Mouse (Mus musculus) urinary bladder, adult 18-20 months (tissue): ENCODE results near the gene Efna2.

ENCODE experiments used
- DNase-seq, 2 experiments: peaks; one replicate each; pipeline ENCODE4 v3.0.0; 2022; ENCODE audit warnings: low spot score in 2 of 2, mixed read lengths in 2 of 2

Gene Efna2

DNA sequence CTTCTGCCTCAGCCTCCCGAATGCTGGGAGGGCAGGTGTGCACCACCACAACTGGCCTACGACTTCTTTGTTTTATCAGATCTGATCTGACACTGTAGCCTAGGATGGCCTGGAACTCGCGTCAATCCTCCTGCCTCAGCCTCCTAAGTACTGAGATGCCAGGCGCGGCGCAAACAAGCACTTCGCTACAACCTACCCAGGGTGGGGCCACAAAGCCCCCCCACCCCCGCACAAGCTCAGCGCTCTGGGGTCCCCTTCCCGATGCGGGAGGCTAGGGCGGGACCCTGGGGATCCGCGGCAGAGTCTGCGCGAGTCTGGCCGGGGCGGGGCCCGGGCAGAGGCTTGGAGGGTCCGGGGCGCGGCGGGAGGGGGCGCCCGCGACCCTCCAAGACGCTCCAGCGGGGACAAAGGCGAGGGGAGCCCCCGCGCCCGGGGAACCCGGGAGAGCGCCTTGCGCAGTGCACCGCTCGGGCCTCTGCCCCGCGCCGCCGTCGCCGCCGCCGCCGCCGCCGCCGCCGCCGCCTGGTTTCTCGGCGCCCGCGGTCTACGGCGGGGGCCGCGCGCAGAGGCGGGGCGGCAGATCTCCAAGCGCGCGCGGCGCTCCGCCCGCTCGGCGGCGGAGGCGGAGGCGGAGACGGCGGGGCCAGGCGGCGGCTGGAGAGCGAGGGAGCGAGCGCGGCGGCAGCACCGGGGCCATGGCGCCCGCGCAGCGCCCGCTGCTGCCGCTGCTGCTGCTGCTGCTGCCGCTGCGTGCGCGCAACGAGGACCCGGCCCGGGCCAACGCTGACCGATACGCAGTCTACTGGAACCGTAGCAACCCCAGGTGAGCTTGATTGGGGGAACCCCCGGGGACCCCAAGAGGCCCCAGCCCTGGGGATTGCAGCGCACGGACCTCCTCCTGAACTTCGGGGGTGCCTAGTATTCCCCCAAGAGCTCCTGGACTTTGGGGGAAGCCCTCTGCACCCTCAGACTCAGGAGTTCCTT, at the start of gene Efna2:
TSS of gene Efna2 (plus strand) at position 415 of the 984 bp plus-strand sequence.
- DNase-seq = no peak

DNA sequence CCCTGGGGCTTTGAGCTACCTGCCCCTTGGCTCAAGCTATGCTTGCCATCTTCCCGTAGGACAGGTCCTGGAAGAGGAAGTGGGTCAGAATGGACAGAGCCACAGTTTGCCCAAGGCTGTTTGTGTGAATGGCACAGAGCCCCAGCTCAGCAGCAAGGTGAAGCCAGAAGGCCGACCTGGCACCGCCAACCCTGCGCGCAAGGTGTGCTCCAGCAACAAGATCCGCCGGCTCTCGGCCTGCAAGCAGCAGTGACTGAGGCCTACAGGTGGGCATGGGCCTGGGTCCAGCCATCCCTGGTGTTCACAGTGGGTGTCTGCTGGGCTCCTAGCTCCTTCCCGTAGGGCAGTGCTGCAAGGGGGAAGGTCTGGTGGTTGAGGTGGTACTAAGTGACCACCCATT, 49.4 kb upstream of the Efna2 start:
- no peak for DNase-seq

DNA sequence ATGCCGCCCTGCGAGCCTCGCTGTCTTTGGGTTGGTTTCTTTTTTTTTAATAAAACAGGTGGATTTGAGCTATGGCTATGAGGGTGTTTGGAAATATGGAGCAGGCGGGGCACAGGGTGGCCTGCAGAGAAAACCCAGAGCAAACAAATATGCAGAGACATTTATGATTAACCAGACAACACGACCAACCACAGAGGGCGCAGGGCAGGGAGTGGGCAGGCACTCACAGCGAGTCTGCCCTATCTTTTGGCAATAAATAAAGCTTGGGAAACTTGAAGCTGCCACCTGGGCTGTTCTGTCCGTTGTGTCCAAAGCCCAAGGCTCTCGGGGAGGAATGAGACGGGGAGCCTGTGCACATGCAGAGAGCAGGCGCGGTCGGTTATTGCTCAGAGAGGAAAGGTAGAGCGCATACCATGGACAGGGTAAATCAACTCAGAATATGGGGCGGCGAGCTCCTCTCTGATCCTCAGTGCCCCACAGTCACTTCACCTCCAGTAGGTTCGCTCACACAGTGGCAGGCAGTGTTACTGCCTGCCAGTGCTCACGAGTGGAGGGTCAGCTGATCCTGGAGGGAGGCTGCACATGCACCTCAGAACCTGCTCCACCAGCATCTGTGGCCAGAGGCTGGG, 48.8 kb upstream of the Efna2 start:
- DNase-seq = no peak

DNA sequence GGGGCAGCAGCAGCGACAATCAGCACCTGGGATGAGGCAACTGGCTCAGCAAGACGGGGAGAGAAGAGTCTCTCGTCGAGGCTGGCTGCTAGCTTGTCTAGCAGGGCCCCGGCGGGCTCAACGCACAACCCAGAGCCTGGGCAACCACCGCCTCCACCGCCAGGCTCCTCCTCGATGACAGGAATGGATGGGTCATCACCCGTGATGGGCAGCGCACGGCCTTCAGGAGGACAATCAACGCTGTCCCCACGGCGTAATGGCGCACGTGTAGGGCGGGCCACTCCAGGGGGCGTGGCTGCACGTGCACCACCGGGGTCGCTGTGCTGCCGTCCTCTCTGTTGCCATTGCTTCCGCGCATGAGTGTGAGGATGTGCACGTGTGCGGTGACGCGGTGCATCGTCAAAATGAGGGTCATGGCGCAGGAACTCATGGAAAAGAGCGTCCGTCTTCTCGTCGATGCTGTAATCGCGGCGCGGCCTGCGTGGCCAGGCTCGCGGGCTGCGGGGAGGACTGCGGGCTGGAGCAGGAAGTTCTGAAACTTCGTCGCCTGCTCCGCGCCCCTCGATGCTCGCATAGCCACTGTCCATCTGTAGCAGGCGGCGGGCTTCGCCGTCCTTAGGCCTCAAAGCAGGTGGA, 47.8 kb upstream of the Efna2 start:
- no peak for DNase-seq

DNA sequence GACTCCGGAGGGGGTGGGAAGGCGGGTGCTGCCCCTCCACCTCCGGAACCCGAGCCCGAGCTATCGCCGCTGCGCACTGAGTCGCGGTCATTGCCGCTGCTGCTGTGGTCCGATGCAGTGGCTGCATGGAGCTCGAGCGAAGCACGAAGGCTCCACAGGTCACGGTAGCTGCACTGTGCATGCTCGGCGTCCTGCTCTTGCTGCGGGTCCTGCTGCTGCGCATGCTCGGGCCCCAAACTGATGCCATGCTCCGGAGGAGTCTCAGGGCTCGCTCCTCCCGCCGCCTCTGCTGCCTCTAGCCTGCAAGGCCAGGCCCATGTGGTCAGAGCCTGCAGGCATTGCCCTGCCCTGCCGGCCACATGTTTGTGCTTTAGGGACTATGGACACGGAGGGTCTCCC, 47.3 kb upstream of the Efna2 start:
- DNase-seq = no peak

DNA sequence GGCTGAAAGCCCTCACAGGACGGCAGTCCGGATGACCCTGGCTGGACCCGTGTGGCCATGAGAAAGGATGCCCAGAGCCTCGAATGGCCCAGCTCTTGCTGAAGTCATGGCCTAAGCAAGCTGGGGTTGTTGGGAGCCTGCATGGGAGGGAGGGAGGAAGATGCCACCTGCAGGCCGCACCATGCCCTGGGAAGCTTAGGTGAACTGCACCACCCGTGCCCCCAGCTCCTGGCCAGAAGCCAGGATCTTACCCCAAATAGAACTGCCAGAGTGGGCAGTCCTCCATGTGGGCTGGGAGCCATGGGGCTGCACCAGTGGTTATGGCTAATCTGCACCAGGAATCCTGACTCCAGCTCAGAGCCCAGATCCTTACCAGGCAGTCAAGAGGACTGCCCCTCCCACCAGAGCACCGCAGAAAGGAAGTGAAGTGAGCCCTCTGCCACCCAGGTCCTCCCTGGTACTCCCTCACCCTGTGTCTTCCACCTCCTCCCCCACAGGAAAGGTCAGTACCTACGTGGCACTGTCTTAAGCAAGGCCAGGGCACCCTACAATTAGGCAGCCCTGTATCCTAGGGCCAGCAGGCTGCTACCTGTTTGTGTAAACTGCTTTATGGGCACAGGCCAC, 45.9 kb upstream of the Efna2 start:
- DNase-seq = no peak

DNA sequence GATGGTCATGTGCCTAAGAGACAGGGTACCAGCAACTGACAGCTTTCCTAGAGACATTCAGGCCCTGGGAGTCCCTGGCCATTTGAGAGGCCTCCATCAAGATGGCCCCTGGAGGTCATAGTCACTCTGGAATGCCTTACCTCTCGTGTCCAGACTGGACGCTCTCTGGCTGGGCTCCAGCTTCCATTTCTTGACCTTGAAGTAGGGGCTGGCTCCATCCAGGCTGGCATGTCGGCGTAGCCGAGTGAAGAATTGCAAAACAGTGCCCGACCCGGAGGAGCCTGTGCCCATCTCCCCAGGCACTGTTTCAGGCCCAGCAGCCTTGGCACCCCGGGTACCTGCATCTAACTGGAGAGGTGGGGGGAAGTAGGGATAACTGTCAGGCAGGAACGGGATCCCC, 44.9 kb upstream of the Efna2 start:
- DNase-seq = no peak

DNA sequence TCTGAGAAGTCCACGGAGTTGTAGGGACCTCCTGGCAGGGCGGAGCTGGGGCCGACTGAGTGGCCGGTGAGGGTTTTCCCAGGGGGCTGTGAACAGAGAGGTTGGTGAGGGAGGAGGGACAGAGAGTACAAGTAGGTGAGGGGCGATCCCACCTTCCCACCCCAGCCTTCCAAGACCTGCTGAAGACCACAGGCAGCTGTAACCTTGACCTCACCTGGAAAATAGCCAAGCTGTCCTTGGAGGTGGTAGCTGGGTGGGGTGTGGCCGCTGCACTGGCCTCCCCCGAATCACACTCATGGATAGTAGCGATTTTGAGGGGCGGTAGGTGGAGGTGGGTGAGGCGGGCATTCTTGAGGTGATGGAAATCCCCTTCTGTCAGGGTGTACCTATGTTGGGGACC, 44.1 kb upstream of the Efna2 start:
- DNase-seq = no peak

DNA sequence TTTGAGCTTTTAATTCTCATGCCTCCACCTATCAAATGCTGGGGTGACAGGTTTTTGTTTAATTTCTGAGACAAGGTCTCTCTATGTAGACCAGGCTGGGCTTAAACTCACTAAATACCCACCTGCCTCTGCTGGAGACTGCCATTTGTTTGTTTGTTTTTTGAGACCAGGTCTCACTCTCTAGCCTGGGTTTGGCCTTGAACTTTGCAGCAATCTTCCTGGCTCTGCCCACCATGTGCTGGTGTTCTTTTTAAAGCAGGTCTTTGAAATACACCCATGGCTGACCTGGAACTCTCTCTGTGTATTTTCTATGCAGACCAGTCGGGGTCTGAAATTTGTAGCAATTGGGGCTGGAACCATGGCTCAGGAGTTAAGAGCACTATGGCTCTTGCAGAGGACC, 43.6 kb upstream of the Efna2 start:
- DNase-seq = no peak

DNA sequence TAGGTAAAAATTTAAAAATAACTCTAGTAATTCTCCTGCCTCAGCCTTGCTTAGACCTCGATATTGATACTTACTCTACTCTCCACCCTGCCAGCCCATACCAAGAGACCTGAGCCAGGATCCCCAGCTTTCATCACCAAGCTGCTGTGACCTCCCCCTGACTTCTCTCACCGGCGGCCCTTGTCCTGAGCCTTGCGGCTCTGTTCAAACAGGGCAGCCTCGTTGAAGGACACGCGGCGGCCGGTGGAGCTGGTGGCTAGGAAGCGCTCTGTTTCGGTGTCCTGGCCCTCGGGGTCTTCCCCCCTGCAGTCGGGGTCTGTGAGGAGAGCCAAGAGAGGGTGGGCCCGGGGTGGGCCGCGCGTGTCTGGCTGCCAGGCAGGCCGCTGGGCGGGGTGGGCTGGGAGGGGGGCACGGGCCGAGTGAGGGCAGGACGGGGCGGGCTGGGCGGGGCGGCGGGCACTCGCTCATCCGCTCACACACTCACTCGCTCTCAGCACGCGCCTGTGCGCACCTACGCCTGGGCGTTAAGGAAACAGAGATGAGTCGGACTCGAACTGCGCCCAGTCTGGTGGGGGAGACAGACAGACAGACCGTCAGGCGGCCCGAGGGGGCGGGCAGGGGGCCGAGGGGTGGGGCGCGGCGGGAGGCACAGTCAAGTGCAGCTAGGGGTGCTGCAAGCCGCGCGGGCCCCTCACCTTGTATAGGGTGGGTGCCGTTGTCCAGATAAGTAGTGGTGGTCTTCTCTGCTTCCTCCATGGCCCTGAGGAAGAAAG, 42.9 kb upstream of the Efna2 start:
- no peak for DNase-seq

DNA sequence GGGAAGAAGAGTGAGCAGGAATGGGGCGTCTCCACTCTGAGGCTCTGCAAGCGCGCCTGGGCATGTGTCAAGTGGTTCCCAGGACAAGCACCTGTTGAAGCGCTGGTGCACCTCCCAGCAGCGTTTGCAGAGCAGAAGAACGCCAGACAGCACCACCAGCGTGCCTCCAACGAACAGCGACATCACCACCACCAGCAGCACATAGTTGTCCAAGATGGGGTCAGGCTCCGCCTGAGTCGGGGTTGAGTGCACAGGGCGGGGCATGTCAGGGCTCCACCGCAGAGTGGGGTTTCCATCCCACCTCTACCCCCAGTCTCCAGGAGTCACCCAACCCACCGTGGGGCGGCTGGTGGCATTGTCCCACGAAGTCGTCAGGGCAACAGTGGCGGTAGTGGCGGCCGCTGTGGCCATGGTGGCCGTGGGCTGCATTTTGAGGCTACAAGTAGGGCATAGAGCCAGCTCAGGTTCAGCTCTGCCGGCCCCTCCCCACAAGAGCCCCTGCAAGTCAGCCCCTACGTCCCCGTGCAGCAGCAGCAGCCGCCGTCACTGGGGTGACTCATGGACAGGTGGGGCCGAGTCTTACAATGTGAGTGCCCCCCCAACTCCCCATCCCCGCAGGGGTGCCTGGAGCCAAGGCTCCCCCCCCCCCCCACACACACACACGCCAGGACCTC, 42.2 kb upstream of the Efna2 start:
- peak in 1 of 2 experiments; percentile 43 for DNase-seq

DNA sequence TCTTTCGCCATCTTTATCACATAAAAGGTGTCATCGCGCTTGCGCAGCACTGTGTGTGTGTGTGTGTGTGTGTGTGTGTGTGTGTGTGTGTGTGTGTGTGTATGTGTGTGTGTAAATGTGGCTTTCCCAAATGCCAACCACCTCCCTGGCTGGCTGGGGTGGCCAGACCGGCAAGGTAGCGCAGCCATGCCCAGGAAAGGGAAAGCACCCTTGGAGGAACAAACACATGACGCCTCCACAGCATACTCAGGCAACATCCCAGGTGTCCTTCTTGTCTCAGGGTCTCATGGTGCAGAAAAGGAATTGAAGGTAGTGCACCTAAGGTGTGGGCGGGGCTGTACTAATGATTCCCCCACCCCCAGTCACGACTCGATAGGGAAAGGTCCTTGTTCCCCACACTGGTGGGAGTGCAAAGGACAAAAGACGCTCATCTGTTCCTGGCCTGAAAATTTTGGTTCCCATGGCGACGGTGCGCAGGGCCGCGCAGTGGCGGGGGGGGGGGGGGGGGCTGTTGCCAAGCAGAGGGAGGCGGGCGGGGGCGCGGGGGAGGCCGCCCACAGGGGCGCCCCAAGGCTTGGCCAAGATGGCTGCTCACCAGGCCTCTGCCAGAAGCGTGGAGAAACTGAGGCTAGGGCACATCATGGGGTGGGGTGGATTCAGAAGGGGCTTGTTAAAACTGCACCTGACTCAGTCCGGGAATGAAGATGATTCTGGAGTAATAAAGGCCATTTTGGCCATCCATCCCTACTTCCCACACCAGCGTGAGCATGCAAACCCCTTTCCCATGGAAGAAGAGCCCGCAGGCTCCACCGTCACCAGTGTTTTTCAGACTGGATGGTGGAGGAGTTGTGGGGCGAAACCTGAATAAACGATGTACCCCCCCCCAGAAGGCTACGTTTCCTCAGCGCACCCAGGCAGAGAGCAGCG, 41.4 kb upstream of the Efna2 start:
- DNase-seq = peak in 1 of 2 experiments; percentile 33

DNA sequence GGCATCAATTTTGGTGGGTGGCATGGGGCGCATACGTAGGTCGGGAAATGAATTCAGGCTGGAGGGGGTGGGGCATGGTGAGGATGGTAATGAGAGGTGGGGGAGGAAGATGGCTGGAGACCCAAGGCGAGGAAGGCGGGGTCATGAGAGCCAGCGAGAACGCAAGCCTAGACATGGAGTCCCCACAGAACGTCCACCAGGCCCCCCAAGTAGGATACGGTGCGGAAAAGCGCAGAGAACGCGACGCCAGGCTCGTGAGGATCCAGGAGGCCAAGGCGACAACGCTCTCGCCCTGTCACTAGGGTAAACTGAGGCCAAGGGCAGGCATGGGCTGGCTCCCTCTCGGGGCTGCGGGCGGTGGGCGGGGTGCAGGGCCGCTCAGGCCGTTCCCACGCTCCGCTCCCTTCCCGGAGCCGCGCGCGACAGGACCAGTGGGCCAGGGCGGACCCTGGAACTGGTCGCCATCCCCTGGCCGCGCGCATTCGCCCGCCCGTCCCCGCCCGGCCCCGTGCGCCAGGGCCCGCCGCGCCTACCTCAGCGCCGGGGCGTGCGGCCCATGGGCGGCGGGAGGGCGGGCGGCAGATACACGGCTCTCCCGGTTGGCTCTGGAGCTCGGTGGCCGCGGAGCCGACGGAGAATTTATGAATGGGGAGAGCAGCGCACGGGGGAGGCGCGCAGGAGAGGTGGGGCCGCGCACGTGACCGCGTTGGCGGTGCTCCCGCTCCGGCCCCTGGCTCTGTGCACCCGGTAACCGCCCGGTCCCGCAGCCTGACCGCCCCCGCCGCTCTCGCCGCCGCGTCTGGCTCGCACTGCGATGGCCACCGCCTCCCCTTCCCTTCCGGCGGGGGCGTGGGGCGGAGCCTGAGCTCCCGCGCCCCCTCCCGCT, 40.5 kb upstream of the Efna2 start, which contains the start of gene Atp5d:
TSS of gene Atp5d (plus strand) at position 80 of the 886 bp plus-strand sequence.
- DNase-seq = peak in 1 of 2 experiments; percentile 59

DNA sequence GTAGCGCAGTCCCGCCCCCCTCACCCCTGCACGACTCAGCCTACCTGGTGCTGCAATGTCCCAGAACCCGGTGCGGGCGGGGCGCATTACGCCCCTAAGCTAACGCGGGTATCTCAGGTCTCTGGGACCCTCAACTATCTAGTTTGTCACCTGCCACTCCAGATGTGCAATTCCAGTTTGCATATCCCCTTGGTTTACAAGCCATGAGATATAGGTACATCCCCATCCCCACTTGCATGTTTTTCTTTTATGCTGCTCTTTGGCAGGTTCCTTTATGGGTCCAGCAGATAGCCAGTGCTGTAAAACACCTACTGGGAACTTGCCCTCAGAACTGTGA, 39.9 kb upstream of the Efna2 start:
- no peak for DNase-seq

DNA sequence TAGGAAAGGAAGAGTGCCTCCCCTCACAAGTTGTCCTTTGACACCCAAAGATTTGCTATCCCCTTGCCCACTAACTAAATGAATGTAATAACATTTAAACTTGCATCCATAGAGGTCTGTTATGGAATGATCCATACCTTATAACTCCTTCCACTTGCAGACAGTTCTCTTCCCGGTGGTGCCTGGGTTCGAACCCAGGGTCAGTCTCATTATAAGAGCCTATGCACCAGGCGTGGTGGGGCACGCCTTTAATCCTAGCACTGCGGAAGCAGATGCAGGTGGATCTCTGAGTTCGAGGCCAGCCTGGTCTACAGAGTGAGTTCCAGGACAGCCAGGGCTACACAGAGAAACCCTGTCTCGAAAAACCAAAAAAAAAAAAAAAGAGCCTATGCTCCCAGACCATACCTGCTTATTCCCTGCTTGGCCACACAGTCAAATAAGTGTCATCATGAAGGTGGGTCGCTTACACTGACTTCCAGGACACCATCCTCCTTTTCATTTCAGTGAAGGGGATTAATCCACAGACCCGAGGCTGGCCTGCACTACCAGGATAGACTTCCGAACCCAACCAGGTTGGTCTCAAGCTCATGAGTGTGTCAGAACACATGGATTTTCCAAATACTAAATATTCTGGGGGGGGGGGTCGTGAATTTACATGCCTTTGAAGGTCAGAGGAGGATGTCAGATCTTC, 39.2 kb upstream of the Efna2 start:
- DNase-seq = no peak

DNA sequence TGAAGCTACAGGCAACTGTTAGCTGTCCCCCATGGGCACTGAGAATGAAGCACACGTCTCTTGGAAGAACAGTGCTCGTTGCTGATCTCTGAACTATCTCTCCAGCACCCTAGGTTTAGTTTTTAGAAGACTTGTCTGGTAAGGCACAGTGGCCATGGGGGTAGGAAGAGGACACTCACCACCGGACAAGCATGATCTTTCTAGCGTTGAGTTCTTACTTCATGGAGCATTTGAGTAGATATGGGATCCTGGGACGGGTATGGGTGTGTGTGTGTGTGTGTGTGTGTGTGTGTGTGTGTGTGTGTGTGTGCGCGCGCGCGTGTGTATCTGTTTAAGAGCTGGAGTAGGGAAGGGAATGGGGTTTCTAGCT, 38.6 kb upstream of the Efna2 start, which contains the start of gene Cbarp:
TSS of gene Cbarp (minus strand) at position 170 of the 370 bp plus-strand sequence.
- DNase-seq = no peak

DNA sequence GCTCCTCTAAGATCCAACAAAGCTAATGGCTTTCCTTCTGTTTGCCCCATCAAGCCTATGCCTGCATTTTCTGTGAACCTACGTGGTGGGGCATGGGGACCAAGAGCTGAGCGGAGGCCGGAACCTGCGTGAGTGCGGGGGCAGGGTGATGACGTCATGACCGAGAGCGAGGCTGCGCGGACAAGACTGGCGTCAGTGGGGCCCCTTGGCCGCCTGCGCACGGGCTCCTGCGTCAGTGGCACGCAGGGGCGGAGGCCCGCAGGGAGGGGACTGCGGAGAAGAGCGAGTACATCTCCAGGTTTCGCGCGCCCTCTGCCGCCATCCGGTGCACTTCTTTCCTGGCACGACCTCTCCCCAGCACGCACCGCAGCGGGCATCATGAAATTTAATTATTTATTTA, 38.0 kb upstream of the Efna2 start:
- DNase-seq = peak; percentile 89 to 95
